Mouse (Mus musculus) forebrain, embryonic 10.5 days (tissue): ENCODE measurements around the gene Ccdc130. TPM values are rescaled to one million over a fixed set of nuclear protein-coding genes. Genes with fewer than 3 reads are reported as not detected.
A peak's percentile ranks its signal among the peaks of the same experiment; 100 is the strongest.

Experiments
- DNase-seq: peaks from one replicate; pipeline ENCODE4 v3.0.0-alpha.2; 2017; ENCODE audit warnings: low spot score; ENCODE audit errors: extremely low spot score
- H3K27ac ChIP-seq: fragments of 300-500 bp; sonication (generic); 2 replicates; pipeline ENCODE4 v1.5.1; 2016; ENCODE audit warnings: mild to moderate bottlenecking
- H3K27me3 ChIP-seq: fragments of 300-500 bp; sonication (generic); 2 replicates; pipeline ENCODE4 v1.6.1; 2016; ENCODE audit warnings: mild to moderate bottlenecking; ENCODE audit not compliant: poor library complexity, severe bottlenecking
- H3K36me3 ChIP-seq: fragments of 300-500 bp; sonication (generic); replicated peaks from 2 replicates; pipeline ENCODE4 v1.6.1; 2016; ENCODE audit warnings: mild to moderate bottlenecking, moderate library complexity
- H3K4me1 ChIP-seq: fragments of 300-500 bp; sonication (generic); 2 replicates; pipeline ENCODE4 v1.6.1; 2016
- H3K4me3 ChIP-seq: fragments of 300-500 bp; sonication (generic); 2 replicates; pipeline ENCODE4 v1.5.1; 2016; ENCODE audit warnings: mild to moderate bottlenecking, moderate library complexity
- H3K9me3 ChIP-seq: fragments of 300-500 bp; sonication (generic); 2 replicates; pipeline ENCODE4 v1.6.1; 2016; ENCODE audit warnings: mild to moderate bottlenecking, moderate library complexity
- WGBS: fragments of 180-500 bp; shearing (Covaris S2); methylation state at CpG from one replicate; pipeline ENCODE4 v1.1.7; 2016; 5-methylcytosine and 5-hydroxymethylcytosine counted together
- polyA plus RNA-seq: library from polyadenylated mRNA; unstranded; fragments of >200 nt; fragmentation: Nextera tagmentation; extraction: Ambion mirVana; gene quantifications from 2 replicates; pipeline ENCODE4 v1.2.1, GENCODE M21; 2016

The Ccdc130 gene
- polyA plus RNA-seq, 1 experiment from 2014 or later: 21.6 TPM

GRCm38 (mm10) chr8:84235746-84236409 lies 34.3 kb downstream of the Ccdc130 start:
- DNase-seq: no peak
- WGBS: 41% methylated on average over 10 of the region's 10 CpGs
- Histone ChIP-seq H3K4me1 (peaks cover 28% of the 10 kb centered on the region), H3K4me3 (peak overlapping the region; percentile 84), H3K9me3 (no peaks in the 10 kb centered on the region), H3K27ac (peak overlapping the region; percentile 95), H3K27me3 (no peaks in the 10 kb centered on the region), H3K36me3 (peaks cover 41% of the 10 kb centered on the region)

GRCm38 (mm10) chr8:84233055-84233454 lies 37.1 kb downstream of the Ccdc130 start:
- peaks cover 69% of the 10 kb centered on the region for H3K36me3 ChIP-seq
- no peak for DNase-seq
- 98% methylated on average over 2 of the region's 2 CpGs for WGBS

GRCm38 (mm10) chr8:84230735-84231134 lies 39.4 kb downstream of the Ccdc130 start:
- no peak for DNase-seq
- H3K36me3 ChIP-seq: peaks cover 92% of the 10 kb centered on the region
- 83% methylated on average over 17 of the region's 17 CpGs for WGBS
- H3K27ac ChIP-seq: no peak overlapping the region
- peaks cover 11% of the 10 kb centered on the region for H3K4me1 ChIP-seq
- no peaks in the 10 kb centered on the region for H3K27me3 ChIP-seq
- no peaks in the 10 kb centered on the region for H3K9me3 ChIP-seq
- no peak overlapping the region for H3K4me3 ChIP-seq

More at GRCm38 (mm10) chr8:84233055-84233454, 37.1 kb downstream of the Ccdc130 start:
- Histone ChIP-seq H3K4me3 (no peak overlapping the region), H3K4me1 (peaks cover 27% of the 10 kb centered on the region), H3K9me3 (no peaks in the 10 kb centered on the region), H3K27ac (no peak overlapping the region), H3K27me3 (no peaks in the 10 kb centered on the region)

- no peak for DNase-seq
- H3K4me1 ChIP-seq: no peaks in the 10 kb centered on the region
- H3K27ac ChIP-seq: no peak overlapping the region
- peaks cover 100% of the 10 kb centered on the region for H3K36me3 ChIP-seq
- no peak overlapping the region for H3K4me3 ChIP-seq
- no peaks in the 10 kb centered on the region for H3K27me3 ChIP-seq
- no peaks in the 10 kb centered on the region for H3K9me3 ChIP-seq
- WGBS: 76% methylated on average over 21 of the region's 21 CpGs
These were observed 46.7 kb downstream of the Ccdc130 start for GRCm38 (mm10) chr8:84223322-84224029.

GRCm38 (mm10) chr8:84222566-84223165 lies 47.5 kb downstream of the Ccdc130 start:
- Histone ChIP-seq H3K36me3 (peaks cover 100% of the 10 kb centered on the region), H3K4me3 (no peak overlapping the region), H3K9me3 (no peaks in the 10 kb centered on the region), H3K27ac (no peak overlapping the region), H3K4me1 (no peaks in the 10 kb centered on the region), H3K27me3 (no peaks in the 10 kb centered on the region)
- WGBS: 92% methylated on average over 9 of the region's 9 CpGs
- DNase-seq: no peak

- Histone ChIP-seq H3K27ac (no peak overlapping the region), H3K4me3 (no peak overlapping the region), H3K27me3 (no peaks in the 10 kb centered on the region), H3K9me3 (no peaks in the 10 kb centered on the region), H3K36me3 (peaks cover 100% of the 10 kb centered on the region), H3K4me1 (no peaks in the 10 kb centered on the region)
- no peak for DNase-seq
- WGBS: 90% methylated on average over 7 of the region's 7 CpGs
These were observed 50.1 kb downstream of the Ccdc130 start for GRCm38 (mm10) chr8:84220105-84220504.

- Histone ChIP-seq H3K36me3 (peaks cover 100% of the 10 kb centered on the region), H3K27ac (no peak overlapping the region), H3K4me3 (no peak overlapping the region), H3K27me3 (no peaks in the 10 kb centered on the region), H3K9me3 (no peaks in the 10 kb centered on the region), H3K4me1 (no peaks in the 10 kb centered on the region)
- WGBS: 94% methylated on average over 5 of the region's 5 CpGs
- DNase-seq: no peak
These were observed 52.0 kb downstream of the Ccdc130 start for GRCm38 (mm10) chr8:84218143-84218542.

GRCm38 (mm10) chr8:84217206-84217605 lies 53.0 kb downstream of the Ccdc130 start:
- H3K27me3 ChIP-seq: no peaks in the 10 kb centered on the region
- no peaks in the 10 kb centered on the region for H3K4me1 ChIP-seq
- peaks cover 100% of the 10 kb centered on the region for H3K36me3 ChIP-seq
- no peak for DNase-seq
- WGBS: 93% methylated on average over 11 of the region's 11 CpGs
- no peaks in the 10 kb centered on the region for H3K9me3 ChIP-seq
- no peak overlapping the region for H3K4me3 ChIP-seq
- no peak overlapping the region for H3K27ac ChIP-seq

- no peak for DNase-seq
- Histone ChIP-seq H3K36me3 (peaks cover 96% of the 10 kb centered on the region), H3K4me3 (no peak overlapping the region), H3K4me1 (peaks cover 20% of the 10 kb centered on the region), H3K27me3 (no peaks in the 10 kb centered on the region), H3K9me3 (no peaks in the 10 kb centered on the region), H3K27ac (no peak overlapping the region)
- WGBS: 89% methylated on average over 4 of the region's 4 CpGs
These were observed 56.9 kb downstream of the Ccdc130 start for GRCm38 (mm10) chr8:84213277-84213676.

- Histone ChIP-seq H3K4me1 (peaks cover 28% of the 10 kb centered on the region), H3K27me3 (no peaks in the 10 kb centered on the region), H3K36me3 (peaks cover 84% of the 10 kb centered on the region), H3K4me3 (no peak overlapping the region), H3K9me3 (no peaks in the 10 kb centered on the region), H3K27ac (no peak overlapping the region)
- 94% methylated on average over 31 of the region's 31 CpGs for WGBS
- DNase-seq: no peak
These were observed 58.2 kb downstream of the Ccdc130 start for GRCm38 (mm10) chr8:84211881-84212563.

- Histone ChIP-seq H3K9me3 (no peaks in the 10 kb centered on the region), H3K4me3 (no peak overlapping the region), H3K27ac (no peak overlapping the region), H3K27me3 (no peaks in the 10 kb centered on the region), H3K4me1 (peaks cover 28% of the 10 kb centered on the region), H3K36me3 (peaks cover 82% of the 10 kb centered on the region)
- WGBS: 93% methylated on average over 3 of the region's 3 CpGs
- no peak for DNase-seq
These were observed 59.0 kb downstream of the Ccdc130 start for GRCm38 (mm10) chr8:84211202-84211601.

GRCm38 (mm10) chr8:84210167-84210791 lies 59.9 kb downstream of the Ccdc130 start:
- Histone ChIP-seq H3K4me3 (peak overlapping the region; percentile 23; the same call in 1 of the 2 replicates), H3K36me3 (peaks cover 75% of the 10 kb centered on the region), H3K27me3 (no peaks in the 10 kb centered on the region), H3K4me1 (peaks cover 28% of the 10 kb centered on the region), H3K9me3 (no peaks in the 10 kb centered on the region), H3K27ac (no peak overlapping the region; the same call in 1 of the 2 replicates)
- WGBS: 54% methylated on average over 34 of the region's 34 CpGs
- DNase-seq: peak; percentile 81
